Mouse (Mus musculus) adrenal gland, postnatal 25 days (tissue): Measurements from ENCODE around the gene Ndufc1. TPM values are rescaled to one million over a fixed set of nuclear protein-coding genes. Genes with fewer than 3 reads are reported as not detected.
"Not testable (repeated sequence)": the region's sequence is repeated elsewhere in the genome, so short reads cannot be mapped to it uniquely, and the experiment has no call there.

Experiments used
- DNase-seq: peaks from one replicate; pipeline ENCODE4 v3.0.0; 2021; ENCODE audit warnings: mixed read lengths
- long read RNA-seq: library from polyadenylated mRNA; stranded (forward); transcript quantifications from one replicate; pipeline ENCODE4 v2.0.0, GENCODE M21; 2021
- total RNA-seq: library from RNA; stranded (reverse); gene quantifications from 2 replicates; pipeline ENCODE4 v1.2.3, GENCODE M21; 2021

Ndufc1 gene
- total RNA-seq = 716 and 732 TPM in 2 replicates
- long read RNA-seq, transcript Ndufc1-201 (4 exons, 1,249 nt) = major isoform, 284 of 301 reads
- long read RNA-seq, partial matches to known transcripts = 8 of 301 reads
- long read RNA-seq, other reads (novel, unspliced or antisense) = 8 of 301 reads

- peak; percentile 99 for DNase-seq
These were observed at the start of gene Ndufc1 for GRCm38 (mm10) chr3:51408561-51409183. Gene Ndufc1, minus strand, starts transcription at chr3:51408988.

DNA sequence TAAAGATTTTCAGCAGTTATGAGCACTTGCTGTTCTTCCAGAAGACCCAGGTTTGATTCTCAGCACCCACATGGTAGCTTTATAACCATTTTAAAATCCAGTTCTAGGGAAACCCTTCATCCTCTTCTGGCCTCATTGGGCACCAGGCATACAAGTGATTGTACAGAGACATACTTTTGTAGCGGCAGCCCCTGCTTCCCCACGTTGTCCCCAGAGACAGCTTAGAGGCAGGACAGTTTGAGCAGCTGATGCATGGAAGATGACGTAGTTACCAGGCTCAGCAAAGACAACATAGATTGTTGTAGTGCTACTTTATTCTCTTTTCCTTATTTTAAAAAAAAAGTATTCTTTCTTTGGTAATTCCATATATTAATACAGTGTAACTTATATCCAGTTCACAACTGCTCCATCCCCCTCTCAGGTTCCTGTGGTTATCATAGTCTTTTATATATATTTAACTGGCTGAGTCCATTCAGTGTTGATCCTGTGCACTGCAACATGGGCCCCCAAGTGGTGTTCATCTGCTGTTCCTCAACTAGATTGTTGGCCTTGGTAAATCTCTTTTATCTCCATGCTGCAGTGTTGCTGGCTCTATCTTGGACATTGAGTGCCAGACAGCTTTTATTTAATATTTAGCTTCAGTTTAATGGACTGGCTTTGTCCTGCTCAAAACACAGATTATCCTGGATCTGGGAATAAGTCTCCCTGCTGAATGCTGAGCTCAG, 26.2 kb upstream of the Ndufc1 start:
- DNase-seq = no peak

- not testable (repeated sequence) for DNase-seq
These were observed 25.6 kb upstream of the Ndufc1 start for GRCm38 (mm10) chr3:51434364-51434763.

DNA sequence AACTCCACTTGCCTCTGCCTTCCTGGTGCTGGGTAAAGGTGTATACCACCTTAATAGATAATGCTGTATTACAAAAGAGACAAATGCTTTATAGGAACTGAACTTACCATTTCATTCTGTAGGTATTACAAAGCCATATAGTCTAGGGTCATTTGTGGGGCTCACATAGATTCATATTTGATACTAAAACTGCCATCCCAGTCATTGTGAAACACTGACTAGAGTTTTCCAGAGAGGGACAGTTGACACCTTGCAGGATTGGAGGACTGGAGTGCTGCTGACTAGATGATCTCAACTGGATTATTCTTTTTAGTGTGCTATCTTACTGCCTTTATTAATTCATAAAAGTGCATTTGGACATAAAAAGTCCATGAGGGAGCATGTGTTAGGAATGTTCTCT, 16.6 kb upstream of the Ndufc1 start:
- no peak for DNase-seq

DNA sequence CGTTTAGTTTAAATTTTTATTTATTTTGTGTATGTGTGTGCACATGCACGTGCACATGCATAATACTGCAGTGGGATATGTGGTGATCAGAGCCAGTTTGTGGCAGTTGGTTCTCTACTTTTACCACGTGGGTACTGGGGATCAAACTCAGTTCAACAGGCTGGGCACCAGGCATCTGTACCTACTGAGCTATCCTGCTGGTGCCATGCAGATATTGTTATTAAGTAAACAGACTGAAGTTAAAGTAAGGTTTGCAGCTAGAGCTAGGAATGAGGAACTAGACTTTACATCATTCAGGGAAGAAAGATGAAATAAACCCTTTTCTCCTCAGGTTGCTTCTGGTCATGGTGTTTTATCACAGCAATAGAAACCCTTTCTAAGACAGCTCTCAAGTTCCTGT, 13.1 kb upstream of the Ndufc1 start:
- no peak for DNase-seq

GRCm38 (mm10) chr3:51417966-51418365, 9.2 kb upstream of the Ndufc1 start:
- no peak for DNase-seq

- no peak for DNase-seq
These were observed 8.7 kb upstream of the Ndufc1 start for GRCm38 (mm10) chr3:51417485-51417884.

- no peak for DNase-seq
These were observed 8.3 kb upstream of the Ndufc1 start for GRCm38 (mm10) chr3:51417135-51417458.

- peak; percentile 53 for DNase-seq
These were observed 7.8 kb upstream of the Ndufc1 start for GRCm38 (mm10) chr3:51416364-51417134.

DNA sequence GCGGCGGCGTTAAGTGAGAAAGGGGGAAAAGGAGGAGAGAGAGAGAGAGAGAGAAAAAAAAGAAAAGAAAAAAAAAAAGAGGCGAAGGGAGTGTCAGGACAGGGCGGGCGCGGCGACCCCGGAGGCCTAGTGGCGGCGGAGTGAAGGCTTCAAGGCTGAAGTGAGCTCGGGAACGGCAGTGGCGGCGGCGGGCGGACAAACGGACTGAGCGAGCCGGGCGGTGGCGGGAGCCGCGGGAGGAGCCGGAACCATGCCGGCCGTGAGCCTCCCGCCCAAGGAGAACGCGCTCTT, 7.2 kb upstream of the Ndufc1 start:
- DNase-seq = no peak

DNA sequence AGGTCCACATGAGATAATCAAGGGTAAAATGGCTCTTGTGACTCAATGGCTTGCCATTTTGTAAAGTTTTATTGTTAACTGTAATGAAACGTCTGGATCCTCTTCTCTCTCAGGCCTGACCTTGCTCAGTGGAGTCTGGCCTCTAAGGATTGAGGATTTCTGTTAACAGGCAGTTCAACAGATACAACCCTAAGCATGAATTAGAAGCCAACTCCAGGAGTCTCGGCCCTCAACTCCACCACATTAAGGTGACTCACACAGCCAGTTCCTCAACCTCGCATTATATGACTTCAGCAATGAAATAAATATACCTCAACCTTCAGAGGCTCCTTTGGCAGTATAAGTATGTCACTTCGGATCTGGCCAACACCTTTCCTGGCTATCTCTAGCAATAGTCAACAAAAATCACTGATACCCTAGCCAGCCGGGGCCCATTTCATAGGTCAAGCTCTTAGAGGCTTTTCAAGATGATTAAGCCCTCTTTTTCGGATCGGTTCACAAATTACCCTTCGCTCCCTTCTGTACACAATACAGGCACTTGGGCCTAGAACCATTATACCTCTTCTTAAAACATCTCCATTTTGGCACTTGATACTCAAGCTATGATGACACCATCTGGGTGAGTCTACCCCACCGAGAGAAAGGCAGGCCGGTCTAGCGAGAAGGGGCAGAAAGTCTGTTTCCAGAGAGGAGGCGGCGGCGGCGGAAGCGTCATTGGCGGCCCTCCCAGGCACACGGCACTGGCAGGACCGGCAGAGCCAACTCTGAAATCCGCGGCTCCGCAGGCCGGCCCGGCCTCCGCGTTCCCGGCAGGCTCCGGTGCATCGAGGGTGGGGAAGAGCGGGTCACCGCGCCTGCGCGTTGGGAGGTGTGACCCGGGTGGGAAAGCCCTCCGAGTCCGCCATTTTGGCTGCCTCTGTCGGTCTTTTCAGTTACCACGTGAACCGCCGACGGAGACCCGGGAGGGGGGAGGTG, 6.6 kb upstream of the Ndufc1 start, which contains the start of gene Naa15:
TSS of gene Naa15 (plus strand) at position 51 of the 975 bp plus-strand sequence.
- DNase-seq = peak; percentile 98

DNA sequence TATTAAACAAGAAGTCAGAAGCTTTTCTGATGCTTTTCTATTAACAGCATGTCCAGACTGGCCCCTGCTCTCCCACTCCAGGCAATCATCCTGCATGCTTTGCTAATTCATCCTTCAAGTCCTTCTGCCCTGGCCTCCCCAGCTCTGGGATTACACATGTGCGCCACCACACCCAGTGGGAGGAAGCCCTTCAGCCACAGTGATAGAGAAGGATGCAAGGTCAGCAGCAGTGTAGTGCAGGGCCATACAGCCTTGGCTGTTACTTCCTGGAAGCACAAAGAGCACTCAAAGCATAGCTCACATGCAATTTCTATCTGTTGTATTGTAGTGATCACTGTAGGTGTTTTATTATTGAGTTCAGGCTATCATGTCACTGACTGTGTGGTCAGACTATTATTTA, 4.5 kb upstream of the Ndufc1 start:
- DNase-seq = peak; percentile 31

- DNase-seq = no peak
These were observed 3.7 kb upstream of the Ndufc1 start for GRCm38 (mm10) chr3:51412457-51412856.

- peak; percentile 29 for DNase-seq
These were observed 773 bp downstream of the Ndufc1 start for GRCm38 (mm10) chr3:51407870-51408560.

- no peak for DNase-seq
These were observed 6.2 kb downstream of the Ndufc1 start for GRCm38 (mm10) chr3:51402628-51403027.

DNA sequence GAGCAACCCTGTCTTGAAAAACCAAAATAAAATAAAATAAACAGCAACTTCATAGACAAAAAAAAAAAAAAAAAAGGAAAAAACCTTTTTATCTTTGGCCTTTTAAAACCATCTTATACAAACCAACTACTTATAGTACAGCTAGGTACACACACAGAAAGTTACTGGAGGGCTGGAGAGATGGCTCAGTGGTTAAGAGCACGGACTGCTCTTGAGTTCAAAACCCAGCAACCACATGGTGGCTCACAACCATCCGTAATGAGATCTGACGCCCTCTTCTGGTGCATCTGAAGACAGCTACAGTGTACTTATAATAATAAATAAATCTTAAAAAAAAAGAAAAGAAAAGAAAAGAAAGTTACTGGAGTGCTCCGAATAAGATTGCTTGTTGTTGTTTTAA, 6.7 kb downstream of the Ndufc1 start:
- DNase-seq = not testable (repeated sequence)

GRCm38 (mm10) chr3:51400682-51401081, 8.1 kb downstream of the Ndufc1 start:
- peak; percentile 28 for DNase-seq

- no peak for DNase-seq
These were observed 9.3 kb downstream of the Ndufc1 start for GRCm38 (mm10) chr3:51399531-51399930.

- DNase-seq = no peak
These were observed 10.1 kb downstream of the Ndufc1 start for GRCm38 (mm10) chr3:51398667-51399066.

DNA sequence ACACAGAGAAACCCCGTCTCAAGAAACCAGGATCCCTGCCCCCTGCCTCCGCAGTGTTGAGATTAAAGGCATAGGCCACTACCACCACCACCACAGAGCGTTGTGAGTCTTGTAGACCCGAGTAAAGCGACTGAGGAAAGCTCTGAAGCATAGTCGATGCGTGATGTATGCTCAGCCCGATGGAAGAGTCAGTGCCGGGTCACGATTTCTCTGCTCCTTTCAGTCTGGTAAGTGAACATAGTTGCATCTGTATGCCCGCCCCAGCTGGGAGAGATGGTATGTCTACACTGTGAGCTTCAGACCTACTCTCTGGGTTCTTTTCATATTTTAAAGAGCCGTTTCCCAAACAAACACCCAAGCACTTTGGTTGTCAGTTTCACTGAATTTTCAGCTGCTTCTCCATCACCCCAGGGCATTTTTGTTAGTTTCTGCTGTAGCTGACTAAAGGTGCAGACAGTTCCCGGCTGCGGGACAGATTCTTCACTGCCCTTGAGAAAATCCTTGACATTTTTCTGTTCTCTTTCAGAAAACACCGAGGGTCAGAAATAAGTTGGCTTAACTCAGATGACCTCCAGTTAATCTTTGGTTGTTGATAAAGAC, 11.0 kb downstream of the Ndufc1 start:
- no peak for DNase-seq
